Mouse (Mus musculus): ENCODE measurements around the gene Fhl5.
"Not testable (repeated sequence)": the region's sequence is repeated elsewhere in the genome, so short reads cannot be mapped to it uniquely, and the experiment has no call there.

The Fhl5 gene

GRCm38 (mm10) chr4:25242776-25243175, at the start of gene Fhl5:
Fhl5 (minus strand) TSS chr4:25242876.
- DNase-seq (ENCODE audit: low read depth, low spot score), result no peak

GRCm38 (mm10) chr4:25285002-25285401, 42.3 kb upstream of the Fhl5 start:
- not testable (repeated sequence) for DNase-seq (ENCODE audit: low read depth, low spot score)

GRCm38 (mm10) chr4:25281671-25282038, 39.0 kb upstream of the Fhl5 start, which contains the start of gene Ufl1:
Ufl1 (minus strand) TSS chr4:25281821.
- DNase-seq (ENCODE audit: low read depth, low spot score), result peak; percentile 89

- no peak for DNase-seq (ENCODE audit: low read depth, low spot score)
Measured at GRCm38 (mm10) chr4:25280938-25281670, 38.4 kb upstream of the Fhl5 start.

- no peak for DNase-seq (ENCODE audit: low read depth, low spot score)
Measured at GRCm38 (mm10) chr4:25272861-25273627, 30.4 kb upstream of the Fhl5 start.

GRCm38 (mm10) chr4:25271926-25272325, 29.2 kb upstream of the Fhl5 start:
- no peak for DNase-seq (ENCODE audit: low read depth, low spot score)

- DNase-seq (ENCODE audit: low read depth, low spot score), result no peak
Measured at GRCm38 (mm10) chr4:25267144-25267543, 24.5 kb upstream of the Fhl5 start.

GRCm38 (mm10) chr4:25257822-25258398, 15.2 kb upstream of the Fhl5 start:
- DNase-seq (ENCODE audit: low read depth, low spot score), result no peak

- not testable (repeated sequence) for DNase-seq (ENCODE audit: low read depth, low spot score)
Measured at GRCm38 (mm10) chr4:25235663-25236062, 7.0 kb downstream of the Fhl5 start.

- not testable (repeated sequence) for DNase-seq (ENCODE audit: low read depth, low spot score)
Measured at GRCm38 (mm10) chr4:25233767-25234166, 8.9 kb downstream of the Fhl5 start.

- no peak for DNase-seq (ENCODE audit: low read depth, low spot score)
Measured at GRCm38 (mm10) chr4:25232546-25232945, 10.1 kb downstream of the Fhl5 start.

GRCm38 (mm10) chr4:25227527-25227926, 15.1 kb downstream of the Fhl5 start:
- no peak for DNase-seq (ENCODE audit: low read depth, low spot score)

GRCm38 (mm10) chr4:25221927-25222326, 20.7 kb downstream of the Fhl5 start:
- DNase-seq (ENCODE audit: low read depth, low spot score), result no peak

GRCm38 (mm10) chr4:25213451-25213850, 29.2 kb downstream of the Fhl5 start:
- no peak for DNase-seq (ENCODE audit: low read depth, low spot score)

GRCm38 (mm10) chr4:25206166-25206565, 36.5 kb downstream of the Fhl5 start:
- DNase-seq (ENCODE audit: low read depth, low spot score), result no peak

GRCm38 (mm10) chr4:25197310-25197709, 45.4 kb downstream of the Fhl5 start:
- DNase-seq (ENCODE audit: low read depth, low spot score), result no peak

GRCm38 (mm10) chr4:25179617-25180208, 63.0 kb downstream of the Fhl5 start:
- peak; percentile 3 for DNase-seq (ENCODE audit: low read depth, low spot score)

All from retina, postnatal 7 days (tissue).